Mouse (Mus musculus): ENCODE measurements at regions not wholly inside any gene's neighbourhood (a gene's known extent, or its start where the extent isn't known, plus 50 kb on each side); places are given as distances from the start of the nearest gene placed in this dataset.

DNA sequence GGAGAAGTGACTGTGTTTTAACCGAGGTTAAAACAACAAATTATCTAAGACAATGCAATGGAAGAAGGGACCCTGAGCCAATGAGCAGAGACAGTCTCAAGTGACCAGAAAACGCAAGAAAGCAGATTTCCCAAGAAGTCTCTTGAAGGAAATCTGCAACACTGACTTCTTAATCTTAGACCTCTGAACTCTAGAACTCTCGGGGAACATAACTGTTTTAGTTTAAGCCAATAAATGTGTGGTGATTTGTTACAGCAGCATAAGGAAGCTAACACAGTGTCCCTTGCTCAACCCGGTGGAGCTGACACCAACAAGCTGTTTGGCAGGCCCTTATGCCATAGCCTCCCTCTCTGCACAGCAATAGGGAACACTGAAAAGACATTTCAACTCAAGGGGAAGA, 69.0 kb upstream of the Actbl2 start:
- intact Hi-C loops (cut with DNase I) = no loop called here
- DNase-seq (ENCODE audit: low spot score) = no peak

GRCm38 (mm10) chr13:111186833-111187232, 68.0 kb upstream of the Actbl2 start:
- intact Hi-C loops (cut with DNase I) = no loop called here
- DNase-seq (ENCODE audit: low spot score) = no peak

GRCm38 (mm10) chr13:111193919-111194318, 60.9 kb upstream of the Actbl2 start:
- intact Hi-C loops (cut with DNase I) = no loop called here
- no peak for DNase-seq (ENCODE audit: low spot score)

GRCm38 (mm10) chr13:111194337-111194736, 60.5 kb upstream of the Actbl2 start:
- no peak for DNase-seq (ENCODE audit: low spot score)
- intact Hi-C loops (cut with DNase I) = no loop called here

GRCm38 (mm10) chr13:111201532-111201931, 53.3 kb upstream of the Actbl2 start:
- intact Hi-C loops (cut with DNase I) = no loop called here
- no peak for DNase-seq (ENCODE audit: low spot score)

- intact Hi-C loops (cut with DNase I) = no loop called here
- no peak for DNase-seq (ENCODE audit: low spot score)
Observed at GRCm38 (mm10) chr13:111204580-111205285, 50.1 kb upstream of the Actbl2 start.

All from heart, postnatal 25 days (tissue).